Mouse (Mus musculus) forebrain, embryonic 16.5 days (tissue): ENCODE measurements around the gene Gm5155. TPM values are rescaled to one million over a fixed set of nuclear protein-coding genes. Genes with fewer than 3 reads are reported as not detected.
"Not testable (repeated sequence)": the region's sequence is repeated elsewhere in the genome, so short reads cannot be mapped to it uniquely, and the experiment has no call there.

ENCODE experiments used
- ATAC-seq: fragments of 200-750 bp; cut with Nextera tagmentation; 2 replicates; pipeline ENCODE4 v1.8.0; 2017; ENCODE audit warnings: mild to moderate bottlenecking, moderate library complexity
- H3K27ac ChIP-seq: fragments of 300-500 bp; sonication (generic); 2 replicates; pipeline ENCODE4 v1.5.1; 2014; ENCODE audit warnings: low read length, control low read depth
- H3K27me3 ChIP-seq: fragments of 300-500 bp; sonication (generic); replicated peaks from 2 replicates; pipeline ENCODE4 v1.6.1; 2014; ENCODE audit warnings: low read length; ENCODE audit not compliant: control insufficient read depth, insufficient read depth
- H3K36me3 ChIP-seq: fragments of 300-500 bp; sonication (generic); 2 replicates; pipeline ENCODE4 v1.6.1; 2014; ENCODE audit not compliant: control insufficient read depth, insufficient read depth
- H3K4me1 ChIP-seq: fragments of 300-500 bp; sonication (generic); replicated peaks from 2 replicates; pipeline ENCODE4 v1.6.1; 2014; ENCODE audit warnings: low read length; ENCODE audit not compliant: control insufficient read depth, insufficient read depth
- H3K4me2 ChIP-seq: fragments of 300-500 bp; sonication (generic); 2 replicates; pipeline ENCODE4 v1.6.1; 2014; ENCODE audit warnings: mild to moderate bottlenecking, low read length, control low read depth
- H3K4me3 ChIP-seq: fragments of 300-500 bp; sonication (generic); replicated peaks from 2 replicates; pipeline ENCODE4 v1.5.1; 2014; ENCODE audit warnings: mild to moderate bottlenecking, low read length, control low read depth
- H3K9ac ChIP-seq: fragments of 300-500 bp; sonication (generic); replicated peaks from 2 replicates; pipeline ENCODE4 v1.6.1; 2014; ENCODE audit warnings: low read depth, low read length, control low read depth
- H3K9me3 ChIP-seq: fragments of 300-500 bp; sonication (generic); 2 replicates; pipeline ENCODE4 v1.6.1; 2016; ENCODE audit warnings: low read length; ENCODE audit not compliant: control insufficient read depth
- WGBS: fragments of 180-500 bp; shearing (Covaris S2); extraction: QIAGEN DNeasy Blood & Tissue Kit; methylation state at CpG from one replicate; pipeline ENCODE4 v1.1.7; 2014; 5-methylcytosine and 5-hydroxymethylcytosine counted together
- polyA plus RNA-seq: library from polyadenylated mRNA; unstranded; fragments of >200 nt; fragmentation: Nextera tagmentation; extraction: Ambion mirVana; gene quantifications from 2 replicates; pipeline ENCODE4 v1.2.1, GENCODE M21; 2015

Gene Gm5155
- not detected in 2 replicates for polyA plus RNA-seq

GRCm38 (mm10) chr7:17871467-17871866, at the start of gene Gm5155:
Gene Gm5155, plus strand, starts transcription at chr7:17871767.
- H3K4me3 ChIP-seq = no peak within 1 kb of the TSS

GRCm38 (mm10) chr7:17870776-17871175, 791 bp upstream of the Gm5155 start:
- Histone ChIP-seq H3K9ac (no peak overlapping the region), H3K4me1 (no peaks in the 10 kb centered on the region), H3K4me2 (no peak overlapping the region), H3K27me3 (no peaks in the 10 kb centered on the region), H3K27ac (no peak overlapping the region), H3K4me3 (no peak overlapping the region), H3K36me3 (no peaks in the 10 kb centered on the region), H3K9me3 (peaks cover 17% of the 10 kb centered on the region)
- WGBS = 97% methylated on average over 1 of the region's 1 CpGs
- no peak for ATAC-seq

More at GRCm38 (mm10) chr7:17871467-17871866, at the start of gene Gm5155:
- H3K4me1 ChIP-seq = no peaks in the 10 kb centered on the region
- no peak for ATAC-seq
- no peak within 1 kb of the TSS for H3K4me2 ChIP-seq
- no peak within 1 kb of the TSS for H3K27ac ChIP-seq
- H3K36me3 ChIP-seq = no peaks in the 10 kb centered on the region
- 69% methylated on average over 1 of the region's 1 CpGs for WGBS
- no peaks in the 10 kb centered on the region for H3K27me3 ChIP-seq
- H3K9me3 ChIP-seq = peaks cover 14% of the 10 kb centered on the region; the same call in 1 of the 2 replicates
- H3K9ac ChIP-seq = no peak within 1 kb of the TSS

GRCm38 (mm10) chr7:17895341-17895740, 23.8 kb downstream of the Gm5155 start:
- 68% methylated on average over 1 of the region's 1 CpGs for WGBS
- not testable (repeated sequence) for ATAC-seq, H3K4me2 ChIP-seq, H3K36me3 ChIP-seq, H3K4me1 ChIP-seq, H3K9ac ChIP-seq, H3K4me3 ChIP-seq, H3K27ac ChIP-seq, H3K27me3 ChIP-seq, H3K9me3 ChIP-seq

GRCm38 (mm10) chr7:17903146-17903915, 31.8 kb downstream of the Gm5155 start:
- H3K4me3 ChIP-seq = no peak overlapping the region
- no peak overlapping the region for H3K4me2 ChIP-seq
- no peak overlapping the region for H3K27ac ChIP-seq
- WGBS = 71% methylated on average over 6 of the region's 6 CpGs
- no peaks in the 10 kb centered on the region for H3K36me3 ChIP-seq
- no peak for ATAC-seq
- H3K27me3 ChIP-seq = no peaks in the 10 kb centered on the region
- H3K9me3 ChIP-seq = peaks cover 10% of the 10 kb centered on the region
- H3K9ac ChIP-seq = no peak overlapping the region
- no peaks in the 10 kb centered on the region for H3K4me1 ChIP-seq

Other genes starting within 250 kb of the Gm5155 start
- not detected in 2 replicates for gene Ceacam5, start 158.5 kb upstream of the Gm5155 start, polyA plus RNA-seq
- gene Ceacam14, start 59.1 kb upstream of the Gm5155 start, polyA plus RNA-seq = not detected in 2 replicates
- not detected in 2 replicates for gene Ceacam11, start 100.4 kb downstream of the Gm5155 start, polyA plus RNA-seq
- gene Ceacam13, start 138.1 kb downstream of the Gm5155 start, polyA plus RNA-seq = not detected in 2 replicates
- not detected in 2 replicates for gene Ceacam12, start 194.2 kb downstream of the Gm5155 start, polyA plus RNA-seq